Comparison of ENCODE assay signal across 8 mouse cellular contexts in genomic region chr12:86242563-86242962, GRCm38 (mm10). TPM values are rescaled to one million over a fixed set of nuclear protein-coding genes. Genes with fewer than 3 reads are reported as not detected.
DNase-seq lines count a peak whose midpoint lies in the region; ATAC-seq and TF ChIP-seq lines count a peak whose summit lies in the region.

No protein-coding gene starts in this region.

- peak overlapping the region; percentile 73 for H3K4me3 ChIP-seq in gastrocnemius, adult 2 months
- peak overlapping the region; percentile 58 for H3K4me3 ChIP-seq in hindbrain, embryonic 14.5 days (replicated peaks; ENCODE audit: low read length)
- peak overlapping the region; percentile 89 for H3K4me3 ChIP-seq in stomach, embryonic 15.5 days (replicated peaks)

- peak overlapping the region; percentile 89 for H3K4me2 ChIP-seq in hindbrain, embryonic 14.5 days (replicated peaks)
- H3K4me2 ChIP-seq in stomach, embryonic 15.5 days, result peak overlapping the region; percentile 72

- H3K36me3 ChIP-seq in hindbrain, embryonic 14.5 days (replicated peaks; ENCODE audit: control insufficient read depth, insufficient read depth), result peaks cover 18% of the 10 kb centered on the region
- H3K36me3 ChIP-seq in stomach, embryonic 15.5 days, result peaks cover 11% of the 10 kb centered on the region; the same call in 1 of the 2 replicates

- TF ChIP-seq CTCF in gastrocnemius, adult 2 months (IDR thresholded peaks at IDR 0.05), result no peak

- H3K9me3 ChIP-seq in hindbrain, embryonic 14.5 days (ENCODE audit: control insufficient read depth, low read length), result no peaks in the 10 kb centered on the region
- no peaks in the 10 kb centered on the region for H3K9me3 ChIP-seq in stomach, embryonic 15.5 days

- no peaks in the 10 kb centered on the region for H3K27me3 ChIP-seq in hindbrain, embryonic 14.5 days (ENCODE audit: control insufficient read depth, insufficient read depth, low read length)
- no peaks in the 10 kb centered on the region for H3K27me3 ChIP-seq in stomach, embryonic 15.5 days (replicated peaks)

- H3K27ac ChIP-seq in gastrocnemius, adult 2 months, result peak overlapping the region; percentile 94
- no peak overlapping the region for H3K27ac ChIP-seq in hindbrain, embryonic 14.5 days
- H3K27ac ChIP-seq in stomach, embryonic 15.5 days, result no peak overlapping the region

- H3K9ac ChIP-seq in hindbrain, embryonic 14.5 days, result peak overlapping the region; percentile 77
- peak overlapping the region; percentile 73; the same call in 1 of the 2 replicates for H3K9ac ChIP-seq in stomach, embryonic 15.5 days

- DNase-seq in gastrocnemius, adult 2 months, result no peak
- DNase-seq in gastrocnemius, postnatal 4 days (ENCODE audit: low spot score in 2 of 2), result no peak
- DNase-seq in hindbrain, embryonic 14.5 days (ENCODE audit: low spot score), result no peak
- DNase-seq in lung, postnatal 25 days (ENCODE audit: low spot score), result peak; percentile 30
- no peak for DNase-seq in left cerebral cortex, adult 18-20 months (ENCODE audit: low spot score in 2 of 2)
- DNase-seq in right cerebral cortex, postnatal 14 days, result no peak

- 30% methylated on average over 7 of the region's 7 CpGs for WGBS in hindbrain, embryonic 14.5 days
- 10% methylated on average over 7 of the region's 7 CpGs for WGBS in stomach, embryonic 15.5 days

- peak; percentile 53 for ATAC-seq in common myeloid progenitor, adult 5-6 weeks (replicated peaks; ENCODE audit: low read depth, poor library complexity, severe bottlenecking)
- no peak for ATAC-seq in hindbrain, embryonic 14.5 days (ENCODE audit: low FRiP score)
- no peak for ATAC-seq in stomach, embryonic 15.5 days (ENCODE audit: insufficient read depth, low FRiP score, low read depth)

- H3K4me1 ChIP-seq in hindbrain, embryonic 14.5 days (replicated peaks; ENCODE audit: control insufficient read depth, insufficient read depth, low read length), result peaks cover 35% of the 10 kb centered on the region
- peaks cover 5% of the 10 kb centered on the region; the same call in 1 of the 2 replicates for H3K4me1 ChIP-seq in stomach, embryonic 15.5 days

- intact Hi-C loops in gastrocnemius, adult 2 months (cut with DNase I), result loop anchor here (5.0 to 10.0 kb wide), 2 partner anchors 108 to 420 kb away; partner anchors contain the start of genes Erg28 and Ttll5

RNA-seq across cellular contexts. Expression of gene Gpatch2l, which starts 0.9 kb away (rescaled TPM):
- total RNA-seq in gastrocnemius, adult 2 months (2021), result 10 to 100 TPM; 12.1 to 12.6 TPM
- total RNA-seq in gastrocnemius, postnatal 4 days (2021), result 10 to 100 TPM; 17.1 to 19.8 TPM
- 36.5 and 37.2 TPM in 2 replicates for total RNA-seq in common myeloid progenitor, adult 5-6 weeks (2017)
- 26.7 and 29.6 TPM in 2 replicates for polyA plus RNA-seq in hindbrain, embryonic 14.5 days (2014; fragmentation: Nextera tagmentation; extraction: Ambion mirVana)
- 13.0 and 13.8 TPM in 2 replicates for polyA plus RNA-seq in stomach, embryonic 15.5 days (2015; fragmentation: Nextera tagmentation; extraction: Ambion mirVana)
- 10 to 100 TPM; 33.4 to 36.2 TPM for total RNA-seq in left cerebral cortex, adult 18-20 months (2021)
